ENCODE assay signal across 10 mouse cellular contexts in the genomic region with DNA sequence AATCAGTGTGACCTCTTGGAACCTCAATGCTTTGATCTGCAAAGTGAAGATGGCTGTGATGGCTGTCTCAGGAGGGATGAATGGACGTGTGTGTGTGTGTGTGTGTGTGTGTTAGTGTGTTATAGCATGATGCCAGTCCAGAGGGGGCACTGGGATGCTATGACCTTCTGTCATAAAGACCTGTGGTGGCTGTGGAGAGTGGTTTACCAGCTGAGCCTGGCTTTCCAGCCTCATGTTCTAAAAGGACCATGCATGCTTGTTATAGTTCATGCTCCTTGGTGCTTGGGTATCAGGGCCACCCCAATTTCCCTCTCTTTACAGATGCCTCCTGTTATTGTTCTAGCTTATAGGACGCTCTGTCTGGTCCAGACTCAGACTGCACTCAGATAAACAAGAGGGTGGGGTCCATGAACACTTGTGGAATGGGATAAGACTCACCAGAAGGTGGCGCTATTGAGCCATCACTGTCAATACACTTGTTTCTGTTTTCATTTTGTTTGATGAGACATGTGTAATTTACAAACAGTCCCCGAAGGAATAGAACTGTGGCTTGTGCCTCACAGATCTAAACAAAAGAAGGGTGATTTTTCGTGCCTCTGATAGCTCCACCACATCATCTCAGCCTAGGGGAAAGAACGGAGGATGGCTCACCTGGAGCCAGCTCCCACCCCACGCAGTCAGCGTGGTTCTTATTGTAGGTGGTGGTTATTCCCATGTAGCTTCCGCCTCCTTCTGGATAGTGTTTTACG.
DNase-seq lines count a peak whose midpoint lies in the region; ATAC-seq lines count a peak whose summit lies in the region.
"Had no signal": no experiment of that assay in that cellular context is flagged by ENCODE, and none has a peak within 500 bp of the region (broad histone marks: within the 10 kb centered on the region; RNA-seq: fewer than 3 reads in every experiment).

No protein-coding gene starts in this region.

- peak; percentile 71 for DNase-seq in intestine, embryonic 14.5 days (ENCODE audit: low spot score)
- DNase-seq in MN1 (ENCODE audit: low spot score) = peak; percentile 23
- DNase-seq in cerebellum, postnatal 14 days = peak; percentile 73 to 84
- peak; percentile 49 to 66 for DNase-seq in heart, postnatal 14 days
- DNase-seq in layer of hippocampus, postnatal 36 days = peak; percentile 15 to 53
- DNase-seq in neural tube, embryonic 10.5 days (ENCODE audit: extremely low spot score, low spot score) = peak; percentile 58
- peak; percentile 66 for DNase-seq in thymus, postnatal 4 days

- no peak overlapping the region for H3K27ac ChIP-seq in intestine, embryonic 14.5 days (ENCODE audit: low read depth)
- no peak overlapping the region for H3K27ac ChIP-seq in intestine, embryonic 16.5 days (ENCODE audit: low read length)

- no peak overlapping the region for H3K9ac ChIP-seq in intestine, embryonic 14.5 days (ENCODE audit: low read length)
- H3K9ac ChIP-seq in intestine, embryonic 16.5 days (ENCODE audit: low read depth, low read length) = no peak overlapping the region

- H3K4me1 ChIP-seq in intestine, embryonic 14.5 days (replicated peaks; ENCODE audit: control insufficient read depth, insufficient read depth, low read length) = no peaks in the 10 kb centered on the region
- no peaks in the 10 kb centered on the region for H3K4me1 ChIP-seq in intestine, embryonic 16.5 days (ENCODE audit: control insufficient read depth, insufficient read depth, low read length)

- no peak for ATAC-seq in intestine, embryonic 14.5 days (replicated peaks; ENCODE audit: low FRiP score, low TSS enrichment, low read depth)
- no peak for ATAC-seq in intestine, embryonic 16.5 days

- H3K4me3 ChIP-seq in intestine, embryonic 14.5 days (ENCODE audit: low read depth, low read length) = no peak overlapping the region
- H3K4me3 ChIP-seq in intestine, embryonic 16.5 days (ENCODE audit: low read length) = no peak overlapping the region
- H3K4me3 ChIP-seq: erythroblast, embryonic 14.5 days; myocyte had no signal

- H3K27me3 ChIP-seq in intestine, embryonic 14.5 days (replicated peaks; ENCODE audit: control insufficient read depth, insufficient read depth, low read length) = no peaks in the 10 kb centered on the region
- no peaks in the 10 kb centered on the region for H3K27me3 ChIP-seq in intestine, embryonic 16.5 days (replicated peaks; ENCODE audit: control insufficient read depth, insufficient read depth, low read length)

- no peak overlapping the region for H3K4me2 ChIP-seq in intestine, embryonic 14.5 days (ENCODE audit: low read length)
- no peak overlapping the region for H3K4me2 ChIP-seq in intestine, embryonic 16.5 days (ENCODE audit: low read depth, low read length)

- WGBS in intestine, embryonic 14.5 days = 53% methylated on average over 10 of the region's 10 CpGs
- WGBS in intestine, embryonic 16.5 days = 50% methylated on average over 10 of the region's 10 CpGs

- intact Hi-C loops in heart, postnatal 14 days (cut with DNase I) = loop anchor here (2.0 to 10.0 kb wide), 4 partner anchors 732 to 1457 kb away; no protein-coding TSS in a partner anchor

- no peaks in the 10 kb centered on the region for H3K36me3 ChIP-seq in intestine, embryonic 14.5 days (ENCODE audit: control insufficient read depth, insufficient read depth, low read length)
- no peaks in the 10 kb centered on the region for H3K36me3 ChIP-seq in intestine, embryonic 16.5 days (ENCODE audit: control insufficient read depth, insufficient read depth, low read length)

- H3K9me3 ChIP-seq in intestine, embryonic 14.5 days (ENCODE audit: control insufficient read depth, low read length) = no peaks in the 10 kb centered on the region
- no peaks in the 10 kb centered on the region for H3K9me3 ChIP-seq in intestine, embryonic 16.5 days (ENCODE audit: control insufficient read depth, low read length)

Comparison
In these comparisons a context has a peak if more than half of its experiments do, and no peak if none do; other contexts are left out.
1. DNase-seq: peak in every context shown above with its lines; median percentile 78 in cerebellum, postnatal 14 days; 71 in intestine, embryonic 14.5 days; 66 in thymus, postnatal 4 days; 58 in neural tube, embryonic 10.5 days; 58 in heart, postnatal 14 days; 34 in layer of hippocampus, postnatal 36 days; 23 in MN1.